Mouse (Mus musculus) hindbrain, embryonic 16.5 days (tissue): Measurements from ENCODE around the gene Ifih1. TPM values are rescaled to one million over a fixed set of nuclear protein-coding genes. Genes with fewer than 3 reads are reported as not detected.
A peak's percentile ranks its signal among the peaks of the same experiment; 100 is the strongest.

Experiments
- ATAC-seq: fragments of 200-750 bp; cut with Nextera tagmentation; 2 replicates; pipeline ENCODE4 v1.8.0; 2017; ENCODE audit warnings: moderate TSS enrichment, moderate library complexity
- H3K27ac ChIP-seq: fragments of 300-500 bp; sonication (generic); 2 replicates; pipeline ENCODE4 v1.5.1; 2014; ENCODE audit warnings: low read depth, mild to moderate bottlenecking, control low read depth, low read length, moderate library complexity
- H3K27me3 ChIP-seq: fragments of 300-500 bp; sonication (generic); replicated peaks from 2 replicates; pipeline ENCODE4 v1.6.1; 2014; ENCODE audit warnings: low read length; ENCODE audit not compliant: control insufficient read depth, insufficient read depth
- H3K36me3 ChIP-seq: fragments of 300-500 bp; sonication (generic); 2 replicates; pipeline ENCODE4 v1.6.1; 2014; ENCODE audit warnings: mild to moderate bottlenecking, low read length, moderate library complexity, mixed read lengths; ENCODE audit not compliant: control insufficient read depth, insufficient read depth
- H3K4me1 ChIP-seq: fragments of 300-500 bp; sonication (generic); 2 replicates; pipeline ENCODE4 v1.6.1; 2014; ENCODE audit warnings: low read depth, low read length; ENCODE audit not compliant: control insufficient read depth, insufficient read depth
- H3K4me2 ChIP-seq: fragments of 300-500 bp; sonication (generic); 2 replicates; pipeline ENCODE4 v1.6.1; 2014; ENCODE audit warnings: mild to moderate bottlenecking, low read length, control low read depth, moderate library complexity
- H3K4me3 ChIP-seq: fragments of 300-500 bp; sonication (generic); 2 replicates; pipeline ENCODE4 v1.5.1; 2014; ENCODE audit warnings: mild to moderate bottlenecking, low read length, control low read depth, moderate library complexity
- H3K9ac ChIP-seq: fragments of 300-500 bp; sonication (generic); 2 replicates; pipeline ENCODE4 v1.6.1; 2014; ENCODE audit warnings: low read depth, mild to moderate bottlenecking, control low read depth, low read length, moderate library complexity
- H3K9me3 ChIP-seq: fragments of 300-500 bp; sonication (generic); 2 replicates; pipeline ENCODE4 v1.6.1; 2014; ENCODE audit warnings: mild to moderate bottlenecking, low read length, moderate library complexity; ENCODE audit not compliant: control insufficient read depth
- WGBS: fragments of 180-500 bp; shearing (Covaris S2); extraction: QIAGEN DNeasy Blood & Tissue Kit; methylation state at CpG from one replicate; pipeline ENCODE4 v1.1.7; 2014; 5-methylcytosine and 5-hydroxymethylcytosine counted together
- polyA plus RNA-seq: library from polyadenylated mRNA; unstranded; fragments of >200 nt; fragmentation: Nextera tagmentation; extraction: Ambion mirVana; gene quantifications from 2 replicates; pipeline ENCODE4 v1.2.1, GENCODE M21; 2015

Ifih1 gene
- polyA plus RNA-seq, 1 experiment from 2014 or later, result 1.5 TPM

DNA sequence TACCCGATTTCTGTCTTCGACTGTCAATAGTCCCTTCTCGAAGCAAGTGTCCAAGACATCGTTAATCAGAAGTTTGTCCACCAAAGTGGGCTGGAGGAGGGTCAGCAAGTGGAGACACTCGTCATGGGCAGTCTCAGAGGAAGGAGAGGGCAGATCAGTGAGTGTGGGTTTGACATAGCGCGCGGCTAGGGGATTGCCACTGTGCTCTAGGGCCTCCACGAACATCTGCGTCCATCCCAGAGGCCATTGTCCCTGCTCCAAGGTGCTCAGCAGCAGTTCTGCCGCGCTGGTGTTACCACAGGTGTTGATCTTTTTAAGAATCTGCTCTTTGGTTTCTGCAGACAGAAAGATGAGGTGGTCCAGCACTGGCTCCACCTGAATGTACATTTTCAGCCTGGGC is 580 bp downstream of the Ifih1 start:
- H3K4me3 ChIP-seq, result peak overlapping the region; percentile 53
- H3K27me3 ChIP-seq, result peaks cover 3% of the 10 kb centered on the region; the same call in 1 of the 2 replicates
- H3K36me3 ChIP-seq, result no peaks in the 10 kb centered on the region
- no peaks in the 10 kb centered on the region for H3K9me3 ChIP-seq
- ATAC-seq, result no peak; the same call in 1 of the 2 replicates
- H3K4me2 ChIP-seq, result peak overlapping the region; percentile 94
- peaks cover 14% of the 10 kb centered on the region for H3K4me1 ChIP-seq
- 36% methylated on average over 12 of the region's 12 CpGs for WGBS
- peak overlapping the region; percentile 66 for H3K9ac ChIP-seq
- H3K27ac ChIP-seq, result no peak overlapping the region

DNA sequence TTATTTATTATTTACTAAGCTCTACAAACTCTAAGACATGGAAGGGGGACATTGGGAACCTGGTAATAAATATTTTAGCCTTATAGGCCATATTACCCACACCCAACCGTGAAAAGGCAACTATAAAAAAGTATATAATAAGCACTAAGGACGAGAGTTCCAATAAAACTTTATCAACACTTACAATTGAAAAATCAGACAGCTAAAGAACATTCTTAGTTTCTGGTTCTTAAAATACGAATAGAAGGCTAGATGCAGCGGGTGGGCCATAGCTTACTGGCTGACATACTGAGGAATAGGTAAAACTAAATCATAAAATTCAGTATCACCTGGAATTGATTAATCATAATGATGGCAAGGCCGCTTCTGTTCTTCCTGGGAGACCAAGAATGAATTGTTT is 1.2 kb downstream of the Ifih1 start:
- H3K36me3 ChIP-seq, result no peaks in the 10 kb centered on the region
- no peak overlapping the region for H3K4me2 ChIP-seq
- H3K4me3 ChIP-seq, result no peak overlapping the region
- ATAC-seq, result no peak
- peaks cover 14% of the 10 kb centered on the region for H3K4me1 ChIP-seq
- no peak overlapping the region for H3K27ac ChIP-seq
- H3K9ac ChIP-seq, result no peak overlapping the region
- WGBS, result 92% methylated on average over 5 of the region's 5 CpGs
- peaks cover 3% of the 10 kb centered on the region; the same call in 1 of the 2 replicates for H3K27me3 ChIP-seq
- H3K9me3 ChIP-seq, result no peaks in the 10 kb centered on the region

DNA sequence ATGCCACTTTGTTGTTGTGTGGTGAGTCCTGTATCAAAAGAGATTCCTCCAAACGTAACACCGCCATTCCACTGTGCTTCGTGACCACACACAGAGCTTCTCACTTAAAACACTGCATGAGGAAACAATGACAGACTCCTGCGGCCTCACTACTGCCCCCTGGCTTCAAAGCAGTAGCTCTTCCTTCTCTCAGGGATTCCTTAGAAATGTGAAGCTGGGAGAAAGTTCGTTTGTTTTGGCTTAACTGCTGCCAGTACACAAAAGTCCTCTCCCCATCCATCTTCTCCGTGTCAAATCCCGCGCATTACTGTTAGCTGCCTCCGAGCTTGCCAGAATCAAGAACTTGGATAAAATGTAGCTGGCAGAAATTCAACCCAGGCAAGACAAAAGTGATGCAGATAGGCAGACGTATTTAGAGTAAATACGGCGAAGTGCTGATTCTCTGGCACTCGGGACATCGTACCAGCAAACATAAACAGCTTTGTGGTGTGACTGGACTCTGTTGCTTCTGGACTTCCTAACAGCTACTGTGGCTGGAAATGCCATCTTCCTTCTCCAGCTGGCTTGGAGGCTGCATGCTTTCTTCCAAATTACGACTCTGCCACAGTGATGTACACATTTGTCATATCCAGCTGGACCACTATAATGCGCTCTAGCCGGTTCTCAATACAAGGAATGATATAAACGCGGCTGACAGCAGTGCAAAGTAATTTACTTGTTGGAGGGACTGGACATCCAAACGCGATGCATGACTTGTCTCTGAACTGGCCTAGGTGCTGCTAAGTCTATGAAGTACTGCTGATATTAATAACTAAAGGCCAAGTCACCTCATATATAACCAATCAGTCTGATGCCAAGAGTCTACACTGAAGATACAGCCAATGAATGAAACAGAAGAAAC is 2.4 kb downstream of the Ifih1 start:
- H3K27ac ChIP-seq, result no peak overlapping the region
- peak overlapping the region; percentile 31 for H3K9ac ChIP-seq
- H3K4me1 ChIP-seq, result peaks cover 14% of the 10 kb centered on the region
- H3K36me3 ChIP-seq, result no peaks in the 10 kb centered on the region
- no peaks in the 10 kb centered on the region for H3K9me3 ChIP-seq
- WGBS, result 37% methylated on average over 21 of the region's 21 CpGs
- H3K4me3 ChIP-seq, result peak overlapping the region; percentile 17; the same call in 1 of the 2 replicates
- peaks cover 3% of the 10 kb centered on the region; the same call in 1 of the 2 replicates for H3K27me3 ChIP-seq
- ATAC-seq, result peak; percentile 58
- peak overlapping the region; percentile 43 for H3K4me2 ChIP-seq

DNA sequence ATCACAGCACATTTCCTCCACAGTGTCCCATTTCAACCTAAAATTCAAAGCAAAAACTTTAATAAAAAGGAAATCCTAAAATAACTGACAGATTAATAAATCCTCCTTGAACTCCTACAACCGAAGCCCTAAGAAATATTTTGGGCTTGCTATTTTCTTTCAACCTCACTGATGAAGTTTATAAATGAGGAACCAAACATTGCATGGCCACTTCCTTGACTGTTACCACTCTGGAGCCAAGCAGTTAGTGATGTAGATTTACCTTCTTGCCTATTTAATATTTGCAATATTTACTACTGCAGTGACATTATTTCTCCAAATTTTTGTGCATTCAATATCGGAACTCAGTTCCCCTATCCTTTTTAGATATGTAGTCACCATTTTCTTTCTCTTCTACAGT is 6.2 kb downstream of the Ifih1 start:
- Histone ChIP-seq H3K4me2 (no peak overlapping the region), H3K27ac (no peak overlapping the region), H3K4me3 (no peak overlapping the region), H3K36me3 (no peaks in the 10 kb centered on the region), H3K9ac (no peak overlapping the region), H3K4me1 (peaks cover 4% of the 10 kb centered on the region; the same call in 1 of the 2 replicates), H3K27me3 (no peaks in the 10 kb centered on the region), H3K9me3 (no peaks in the 10 kb centered on the region)
- 95% methylated on average over 2 of the region's 2 CpGs for WGBS
- ATAC-seq, result no peak

DNA sequence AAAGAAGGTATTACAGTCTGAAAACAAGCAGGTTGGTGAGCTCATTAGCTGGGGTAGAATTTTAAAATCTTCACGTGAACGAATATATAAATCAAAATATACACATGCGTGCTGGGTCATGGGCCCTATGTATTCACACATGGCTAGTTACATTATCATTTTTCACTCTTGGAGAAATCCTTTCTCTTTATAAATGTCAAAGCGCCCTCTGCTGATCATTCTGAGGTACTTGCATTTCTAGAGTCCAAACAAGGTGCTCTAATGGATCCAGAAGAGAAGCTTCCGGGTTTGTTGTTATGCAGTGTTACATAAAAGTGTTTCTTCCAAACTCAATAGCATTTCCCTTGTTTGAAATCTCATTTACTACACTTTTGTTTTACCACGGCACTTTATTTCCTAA is 15.6 kb downstream of the Ifih1 start:
- Histone ChIP-seq H3K9me3 (no peaks in the 10 kb centered on the region), H3K27ac (no peak overlapping the region), H3K4me2 (no peak overlapping the region), H3K9ac (no peak overlapping the region), H3K27me3 (no peaks in the 10 kb centered on the region), H3K36me3 (no peaks in the 10 kb centered on the region), H3K4me3 (no peak overlapping the region), H3K4me1 (no peaks in the 10 kb centered on the region)
- 25% methylated on average over 6 of the region's 6 CpGs for WGBS
- 0 out of 2 replicates have a peak, but pooled peaks have one; percentile 24 for ATAC-seq

DNA sequence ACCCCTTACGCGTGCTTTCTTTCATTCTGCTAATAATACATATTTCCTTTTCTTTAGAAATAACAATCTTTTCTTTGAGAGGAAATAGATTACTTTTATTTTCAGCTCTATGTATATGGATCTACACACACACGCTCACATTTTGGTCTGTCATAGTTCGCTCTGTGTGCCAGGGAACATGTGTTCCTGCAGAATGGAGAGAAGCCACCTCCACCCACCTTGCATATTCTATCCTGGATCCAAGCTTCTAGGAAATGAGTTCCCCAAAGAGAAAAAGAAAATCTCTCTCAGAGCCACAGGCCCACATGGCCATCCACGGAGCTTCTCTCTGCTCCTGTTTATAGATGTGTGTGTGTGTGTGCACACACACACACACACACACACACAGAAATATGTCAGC is 17.7 kb downstream of the Ifih1 start:
- Histone ChIP-seq H3K27ac (no peak overlapping the region), H3K27me3 (no peaks in the 10 kb centered on the region), H3K9ac (no peak overlapping the region), H3K9me3 (no peaks in the 10 kb centered on the region), H3K4me1 (no peaks in the 10 kb centered on the region), H3K4me2 (no peak overlapping the region), H3K36me3 (no peaks in the 10 kb centered on the region), H3K4me3 (no peak overlapping the region)
- WGBS, result 90% methylated on average over 5 of the region's 5 CpGs
- no peak for ATAC-seq

DNA sequence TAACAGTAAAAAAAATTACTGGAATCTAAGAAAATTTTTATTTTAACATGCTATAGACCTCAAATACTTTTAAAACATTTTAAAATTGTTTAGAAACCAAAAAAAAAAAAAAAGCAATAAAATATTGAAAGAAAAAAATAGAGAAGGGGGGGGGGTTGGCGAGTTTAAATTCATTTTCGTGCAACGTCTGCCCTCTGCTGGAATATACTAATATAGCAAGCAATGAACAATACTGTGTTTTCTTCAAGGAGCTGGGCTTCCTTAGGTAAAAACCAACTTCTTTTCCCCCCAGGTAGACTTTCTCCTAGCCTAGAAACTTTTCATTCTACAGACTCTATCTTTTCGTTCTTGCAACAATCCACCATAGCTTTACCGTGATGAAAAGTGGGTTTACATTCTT is 18.3 kb downstream of the Ifih1 start:
- ATAC-seq, result no peak
- Histone ChIP-seq H3K27ac (no peak overlapping the region), H3K4me1 (no peaks in the 10 kb centered on the region), H3K4me2 (no peak overlapping the region), H3K9me3 (no peaks in the 10 kb centered on the region), H3K4me3 (no peak overlapping the region), H3K36me3 (no peaks in the 10 kb centered on the region), H3K9ac (no peak overlapping the region), H3K27me3 (no peaks in the 10 kb centered on the region)
- 11% methylated on average over 5 of the region's 5 CpGs for WGBS

DNA sequence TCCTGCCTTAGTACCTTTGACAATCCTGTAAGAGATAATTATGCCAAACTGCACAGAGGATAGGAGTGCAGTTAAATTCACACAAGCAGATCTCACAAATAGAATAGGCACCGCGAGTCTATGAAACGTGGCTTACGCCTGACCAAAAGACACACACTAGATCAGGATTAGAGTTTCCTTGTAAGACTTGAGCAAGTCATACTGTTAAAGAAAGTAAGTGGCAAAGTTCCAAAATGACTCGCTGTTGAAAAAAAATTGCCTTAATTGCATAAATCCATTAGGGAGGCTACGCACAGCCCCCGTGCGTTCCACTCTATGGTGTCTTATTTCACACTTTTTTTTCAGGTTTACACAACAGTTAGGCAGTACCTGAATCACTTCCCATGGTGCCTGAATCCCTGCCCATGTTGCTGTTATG is 23.0 kb downstream of the Ifih1 start:
- WGBS, result 75% methylated on average over 8 of the region's 8 CpGs
- Histone ChIP-seq H3K27ac (no peak overlapping the region), H3K4me1 (no peaks in the 10 kb centered on the region), H3K36me3 (no peaks in the 10 kb centered on the region), H3K9me3 (no peaks in the 10 kb centered on the region), H3K4me3 (no peak overlapping the region), H3K27me3 (no peaks in the 10 kb centered on the region), H3K4me2 (no peak overlapping the region), H3K9ac (no peak overlapping the region)
- no peak for ATAC-seq

DNA sequence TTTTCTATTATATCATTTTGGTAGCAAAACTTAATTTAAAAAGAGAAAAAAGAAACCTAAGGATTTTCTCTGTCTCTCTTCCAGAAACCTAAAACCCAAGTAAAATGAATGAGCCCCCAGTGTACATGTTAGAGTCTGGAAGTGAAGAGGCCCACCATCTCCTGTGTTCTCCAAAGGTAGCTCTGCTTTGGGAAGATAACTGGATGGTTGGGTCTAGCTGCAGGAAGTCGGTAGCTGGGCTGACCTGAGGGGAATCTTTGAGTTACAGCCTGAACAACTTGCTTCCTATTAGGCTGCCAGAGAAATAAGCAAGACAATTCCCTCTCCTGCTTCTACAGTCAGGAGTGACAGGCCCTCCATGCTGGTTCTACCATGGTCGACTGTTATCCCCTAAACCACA is 26.4 kb downstream of the Ifih1 start:
- Histone ChIP-seq H3K27ac (no peak overlapping the region), H3K36me3 (no peaks in the 10 kb centered on the region), H3K27me3 (no peaks in the 10 kb centered on the region), H3K4me3 (no peak overlapping the region), H3K4me1 (no peaks in the 10 kb centered on the region), H3K9me3 (no peaks in the 10 kb centered on the region), H3K4me2 (no peak overlapping the region), H3K9ac (no peak overlapping the region)
- ATAC-seq, result no peak
- 62% methylated on average over 2 of the region's 2 CpGs for WGBS
